ENCODE assay signal across 8 mouse cellular contexts in the genomic region with DNA sequence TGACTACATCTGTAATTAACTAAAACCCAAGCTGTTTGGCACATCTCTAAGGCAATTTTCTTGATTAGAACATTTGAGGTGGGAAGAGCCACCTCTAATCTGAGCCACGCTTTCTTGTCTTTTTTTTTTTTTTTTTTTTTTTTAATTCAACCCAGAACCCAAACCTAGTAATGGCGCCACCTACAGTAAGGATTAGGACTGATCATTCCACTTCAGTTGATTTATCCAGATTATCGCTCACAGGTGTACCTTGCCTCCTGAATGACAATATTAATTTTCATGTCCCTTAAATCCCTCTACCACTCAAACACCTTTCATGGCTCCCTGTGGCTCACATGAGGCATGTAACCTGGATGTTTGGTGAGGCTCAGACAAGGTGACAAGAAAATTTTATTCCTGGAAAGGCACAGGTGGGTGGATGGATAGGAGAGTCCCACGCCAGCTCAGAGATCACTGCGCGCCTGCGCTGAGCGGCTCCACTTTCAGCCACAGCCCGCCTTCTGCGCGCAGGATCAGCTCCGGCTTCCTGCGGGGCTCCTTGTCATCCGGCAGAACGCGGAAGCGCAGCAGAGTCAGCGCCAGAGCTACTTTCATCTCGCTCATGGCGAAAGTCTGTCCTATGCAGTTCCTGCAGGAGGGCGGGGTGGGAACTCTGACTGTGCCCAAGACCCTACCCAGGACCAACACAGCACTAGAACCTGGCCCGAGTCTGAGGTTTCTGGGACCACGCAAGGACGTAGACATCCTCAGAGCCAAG. TPM values are rescaled to one million over a fixed set of nuclear protein-coding genes. Genes with fewer than 3 reads are reported as not detected.
DNase-seq lines count a peak whose midpoint lies in the region; ATAC-seq and TF ChIP-seq lines count a peak whose summit lies in the region.

No protein-coding gene starts in this region.

- H3K9me3 ChIP-seq in embryonic facial prominence, embryonic 13.5 days: no peaks in the 10 kb centered on the region
- H3K9me3 ChIP-seq in heart, postnatal 0 days (replicated peaks; ENCODE audit: control insufficient read depth, low read length): no peaks in the 10 kb centered on the region
- no peaks in the 10 kb centered on the region for H3K9me3 ChIP-seq in liver, embryonic 13.5 days (replicated peaks)
- H3K9me3 ChIP-seq in stomach, embryonic 16.5 days (replicated peaks; ENCODE audit: control insufficient read depth, low read length): no peaks in the 10 kb centered on the region

- H3K27ac ChIP-seq in embryonic facial prominence, embryonic 13.5 days: no peak overlapping the region
- H3K27ac ChIP-seq in heart, postnatal 0 days (ENCODE audit: low read depth): no peak overlapping the region
- no peak overlapping the region for H3K27ac ChIP-seq in liver, embryonic 13.5 days
- no peak overlapping the region for H3K27ac ChIP-seq in stomach, embryonic 16.5 days (ENCODE audit: low read length)

- peak overlapping the region; percentile 70 for H3K9ac ChIP-seq in embryonic facial prominence, embryonic 13.5 days
- H3K9ac ChIP-seq in heart, postnatal 0 days (replicated peaks; ENCODE audit: low read depth, low read length): peak overlapping the region; percentile 51
- no peak overlapping the region for H3K9ac ChIP-seq in liver, embryonic 13.5 days
- H3K9ac ChIP-seq in stomach, embryonic 16.5 days (ENCODE audit: low read length): peak overlapping the region; percentile 65

- no peak for TF ChIP-seq CTCF in heart, postnatal 0 days (IDR thresholded peaks at IDR 0.05; ENCODE audit: low read depth)

- H3K4me2 ChIP-seq in embryonic facial prominence, embryonic 13.5 days: peak overlapping the region; percentile 73
- H3K4me2 ChIP-seq in heart, postnatal 0 days (ENCODE audit: low read depth, low read length): peak overlapping the region; percentile 81
- H3K4me2 ChIP-seq in liver, embryonic 13.5 days: peak overlapping the region; percentile 56
- peak overlapping the region; percentile 59 for H3K4me2 ChIP-seq in stomach, embryonic 16.5 days (ENCODE audit: low read depth, low read length)

- H3K4me1 ChIP-seq in embryonic facial prominence, embryonic 13.5 days: no peaks in the 10 kb centered on the region
- peaks cover 5% of the 10 kb centered on the region for H3K4me1 ChIP-seq in heart, postnatal 0 days (ENCODE audit: control insufficient read depth, insufficient read depth)
- no peaks in the 10 kb centered on the region for H3K4me1 ChIP-seq in liver, embryonic 13.5 days (replicated peaks)
- H3K4me1 ChIP-seq in stomach, embryonic 16.5 days (ENCODE audit: control insufficient read depth, insufficient read depth, low read length): no peaks in the 10 kb centered on the region

- no peaks in the 10 kb centered on the region; the same call in 1 of the 2 replicates for H3K27me3 ChIP-seq in embryonic facial prominence, embryonic 13.5 days
- H3K27me3 ChIP-seq in heart, postnatal 0 days (ENCODE audit: control insufficient read depth, insufficient read depth, low read length): 0 out of 2 replicates have a peak, but pooled peaks cover 2% of the 10 kb centered on the region
- H3K27me3 ChIP-seq in liver, embryonic 13.5 days: 0 out of 2 replicates have a peak, but pooled peaks cover 2% of the 10 kb centered on the region
- no peaks in the 10 kb centered on the region for H3K27me3 ChIP-seq in stomach, embryonic 16.5 days (ENCODE audit: control insufficient read depth, insufficient read depth, low read length)

- 12% methylated on average over 24 of the region's 24 CpGs for WGBS in embryonic facial prominence, embryonic 13.5 days
- 17% methylated on average over 24 of the region's 24 CpGs for WGBS in heart, postnatal 0 days
- 16% methylated on average over 24 of the region's 24 CpGs for WGBS in liver, embryonic 13.5 days (ENCODE audit: insufficient replicate concordance)
- 12% methylated on average over 24 of the region's 24 CpGs for WGBS in stomach, embryonic 16.5 days

- peak; percentile 35 for DNase-seq in gastrocnemius, postnatal 10 days
- no peak for DNase-seq in gastrocnemius, adult 18-20 months (ENCODE audit: low spot score)
- DNase-seq in heart, postnatal 0 days (ENCODE audit: low spot score): peak; percentile 16
- peak; percentile 29 to 74 for DNase-seq in kidney, postnatal 36 days
- no peak for DNase-seq in liver, embryonic 13.5 days
- DNase-seq in neural tube, embryonic 10.5 days (ENCODE audit: extremely low spot score, low spot score): peak; percentile 57

- H3K36me3 ChIP-seq in embryonic facial prominence, embryonic 13.5 days: no peaks in the 10 kb centered on the region
- H3K36me3 ChIP-seq in heart, postnatal 0 days (replicated peaks; ENCODE audit: control insufficient read depth, insufficient read depth, low read length): no peaks in the 10 kb centered on the region
- H3K36me3 ChIP-seq in liver, embryonic 13.5 days: no peaks in the 10 kb centered on the region
- H3K36me3 ChIP-seq in stomach, embryonic 16.5 days (ENCODE audit: control insufficient read depth, insufficient read depth, low read length): no peaks in the 10 kb centered on the region

- TF ChIP-seq EP300 in heart, postnatal 0 days (IDR thresholded peaks at IDR 0.05; ENCODE audit: low read depth): no peak

- peak; percentile 53; the same call in 1 of the 2 replicates for ATAC-seq in embryonic facial prominence, embryonic 13.5 days (ENCODE audit: insufficient number of reproducible peaks, insufficient read depth, low FRiP score, low TSS enrichment, low read depth)
- ATAC-seq in heart, postnatal 0 days (ENCODE audit: insufficient read depth, low read depth): peak; percentile 62; the same call in 1 of the 2 replicates
- 0 out of 2 replicates have a peak, but pooled peaks have one; percentile 31 for ATAC-seq in liver, embryonic 13.5 days (ENCODE audit: low read depth)
- peak; percentile 74; the same call in 1 of the 2 replicates for ATAC-seq in stomach, embryonic 16.5 days (ENCODE audit: insufficient read depth, low FRiP score)

- H3K4me3 ChIP-seq in embryonic facial prominence, embryonic 13.5 days: peak overlapping the region; percentile 48
- peak overlapping the region; percentile 53 for H3K4me3 ChIP-seq in heart, postnatal 0 days (ENCODE audit: low read depth, low read length)
- peak overlapping the region; percentile 37 for H3K4me3 ChIP-seq in liver, embryonic 13.5 days (replicated peaks)
- peak overlapping the region; percentile 52 for H3K4me3 ChIP-seq in stomach, embryonic 16.5 days (replicated peaks; ENCODE audit: low read length)

RNA-seq across cellular contexts. Expression of gene Cyp4f18, which starts 21.1 kb away (rescaled TPM):
- under 1 TPM; 0.19 to 0.75 TPM for total RNA-seq in gastrocnemius, postnatal 10 days (2021)
- under 1 TPM; 0.23 to 0.38 TPM for total RNA-seq in gastrocnemius, adult 18-20 months (2021)
- polyA plus RNA-seq in embryonic facial prominence, embryonic 13.5 days (2015; fragmentation: Nextera tagmentation; extraction: Ambion mirVana): 0.34 and 0.56 TPM in 2 replicates
- 1.1 and 2.4 TPM in 2 replicates for total RNA-seq in heart, postnatal 0 days (2014; rRNA removed; ENCODE audit: low replicate concordance)
- polyA plus RNA-seq in heart, postnatal 0 days (2015; fragmentation: Nextera tagmentation; extraction: Ambion mirVana): 0.97 and 1.3 TPM in 2 replicates
- 1.6 and 1.9 TPM in 2 replicates for polyA plus RNA-seq in liver, embryonic 13.5 days (2015; fragmentation: Nextera tagmentation; extraction: Ambion mirVana)
- polyA plus RNA-seq in stomach, embryonic 16.5 days (2015; fragmentation: Nextera tagmentation; extraction: Ambion mirVana): 3.8 TPM in 2 replicates

RNA-seq across cellular contexts. Expression of gene Zfp961, which starts 37.5 kb away (rescaled TPM):
- 1 to 10 TPM; 3.5 to 5.9 TPM for total RNA-seq in gastrocnemius, postnatal 10 days (2021)
- total RNA-seq in gastrocnemius, adult 18-20 months (2021): 1 to 10 TPM; 2.6 to 4.0 TPM
- polyA plus RNA-seq in embryonic facial prominence, embryonic 13.5 days (2015; fragmentation: Nextera tagmentation; extraction: Ambion mirVana): 18.9 and 21.3 TPM in 2 replicates
- 3.5 and 21.6 TPM in 2 replicates for total RNA-seq in heart, postnatal 0 days (2014; rRNA removed; ENCODE audit: low replicate concordance)
- 7.6 and 8.0 TPM in 2 replicates for polyA plus RNA-seq in heart, postnatal 0 days (2015; fragmentation: Nextera tagmentation; extraction: Ambion mirVana)
- 9.0 and 11.9 TPM in 2 replicates for polyA plus RNA-seq in liver, embryonic 13.5 days (2015; fragmentation: Nextera tagmentation; extraction: Ambion mirVana)
- polyA plus RNA-seq in stomach, embryonic 16.5 days (2015; fragmentation: Nextera tagmentation; extraction: Ambion mirVana): 20.0 and 22.2 TPM in 2 replicates

RNA-seq across cellular contexts. Expression of gene Olfr372, which starts 52.7 kb away (rescaled TPM):
- not detected for total RNA-seq in gastrocnemius, postnatal 10 days (2021)
- not detected for total RNA-seq in gastrocnemius, adult 18-20 months (2021)
- not detected in 2 replicates for polyA plus RNA-seq in embryonic facial prominence, embryonic 13.5 days (2015; fragmentation: Nextera tagmentation; extraction: Ambion mirVana)
- not detected in 2 replicates for total RNA-seq in heart, postnatal 0 days (2014; rRNA removed; ENCODE audit: low replicate concordance)
- polyA plus RNA-seq in heart, postnatal 0 days (2015; fragmentation: Nextera tagmentation; extraction: Ambion mirVana): not detected in 2 replicates
- polyA plus RNA-seq in liver, embryonic 13.5 days (2015; fragmentation: Nextera tagmentation; extraction: Ambion mirVana): not detected in 2 replicates
- polyA plus RNA-seq in stomach, embryonic 16.5 days (2015; fragmentation: Nextera tagmentation; extraction: Ambion mirVana): not detected in 2 replicates

Comparison
In these comparisons a context has a peak if more than half of its experiments do, and no peak if none do; other contexts are left out.
1. DNase-seq: peak in gastrocnemius, postnatal 10 days (single experiment), heart, postnatal 0 days (single experiment), kidney, postnatal 36 days (2 of 2) and neural tube, embryonic 10.5 days (single experiment); none in gastrocnemius, adult 18-20 months (single experiment) and liver, embryonic 13.5 days (single experiment).
2. Peak in every context shown above with its lines, with median percentiles within 50 percentile points of each other: ATAC-seq, H3K4me2 ChIP-seq and H3K4me3 ChIP-seq.